ENCODE assay signal across 8 mouse cellular contexts in genomic region chr4:88696237-88696884, GRCm38 (mm10). TPM values are rescaled to one million over a fixed set of nuclear protein-coding genes. Genes with fewer than 3 reads are reported as not detected.
DNase-seq lines count a peak whose midpoint lies in the region; ATAC-seq and TF ChIP-seq lines count a peak whose summit lies in the region.

No protein-coding gene starts in this region.

- peak; percentile 90 for ATAC-seq in common myeloid progenitor, adult 5-6 weeks (replicated peaks; ENCODE audit: low read depth, poor library complexity, severe bottlenecking)
- ATAC-seq in inflammation-experienced regulatory T-cells, adult 6 months = peak; percentile 71

- no peaks in the 10 kb centered on the region for H3K9me3 ChIP-seq in midbrain, embryonic 10.5 days (replicated peaks)

- TF ChIP-seq CTCF in left cerebral cortex, adult 2 months (IDR thresholded peaks at IDR 0.05) = peak; percentile 99

- no peak overlapping the region for H3K4me3 ChIP-seq in left cerebral cortex, adult 2 months
- no peak overlapping the region for H3K4me3 ChIP-seq in midbrain, embryonic 10.5 days

- no peak overlapping the region for H3K27ac ChIP-seq in left cerebral cortex, adult 2 months
- H3K27ac ChIP-seq in midbrain, embryonic 10.5 days (replicated peaks) = no peak overlapping the region

- H3K4me1 ChIP-seq in midbrain, embryonic 10.5 days = no peaks in the 10 kb centered on the region

- intact Hi-C loops in gastrocnemius, postnatal 14 days (cut with DNase I; ENCODE audit: low total_unique reads) = loop anchor here (5.0 kb wide), 1 partner anchor 46 kb away; no protein-coding TSS in a partner anchor
- intact Hi-C loops in left cerebral cortex, adult 2 months (cut with DNase I) = loop anchor here (2.0 kb wide), 1 partner anchor 30 kb away; no protein-coding TSS in a partner anchor

- DNase-seq in adrenal gland, adult (ENCODE audit: inconsistent age in 2 of 2, low spot score in 1 of 2) = peak; percentile 72 to 92
- DNase-seq in gastrocnemius, postnatal 14 days = peak; percentile 66
- DNase-seq in left cerebral cortex, adult 2 months (ENCODE audit: extremely low spot score in 1 of 2, low spot score in 2 of 2) = peak; percentile 62 to 75
- peak; percentile 78 for DNase-seq in midbrain, embryonic 10.5 days (ENCODE audit: low spot score)
- DNase-seq in right cerebral cortex, postnatal 25 days = peak; percentile 63
- DNase-seq in urinary bladder, postnatal 25 days (ENCODE audit: low spot score) = peak; percentile 77

- no peaks in the 10 kb centered on the region for H3K27me3 ChIP-seq in midbrain, embryonic 10.5 days (ENCODE audit: low read depth, poor library complexity, severe bottlenecking)

- H3K36me3 ChIP-seq in midbrain, embryonic 10.5 days = no peaks in the 10 kb centered on the region

- WGBS in midbrain, embryonic 10.5 days = 27% methylated on average over 3 of the region's 3 CpGs

RNA-seq across cellular contexts. Expression of gene Ifnab, which starts 5.2 kb away (rescaled TPM):
- not detected in 2 replicates for total RNA-seq in common myeloid progenitor, adult 5-6 weeks (2017)
- not detected for total RNA-seq in gastrocnemius, postnatal 14 days (2021)
- not detected for polyA plus RNA-seq in inflammation-experienced regulatory T-cells, adult 6 months (2017; shearing (Covaris generic))
- total RNA-seq in left cerebral cortex, adult 2 months (2021) = not detected
- polyA plus RNA-seq in midbrain, embryonic 10.5 days (2016; fragmentation: Nextera tagmentation; extraction: Ambion mirVana) = not detected in 2 replicates

RNA-seq across cellular contexts. Expression of gene Ifna2, which starts 12.6 kb away (rescaled TPM):
- not detected in 2 replicates for total RNA-seq in common myeloid progenitor, adult 5-6 weeks (2017)
- not detected for total RNA-seq in gastrocnemius, postnatal 14 days (2021)
- not detected for polyA plus RNA-seq in inflammation-experienced regulatory T-cells, adult 6 months (2017; shearing (Covaris generic))
- not detected for total RNA-seq in left cerebral cortex, adult 2 months (2021)
- polyA plus RNA-seq in midbrain, embryonic 10.5 days (2016; fragmentation: Nextera tagmentation; extraction: Ambion mirVana) = not detected in 2 replicates

RNA-seq across cellular contexts. Expression of gene Ifna16, which starts 19.6 kb away (rescaled TPM):
- not detected in 2 replicates for total RNA-seq in common myeloid progenitor, adult 5-6 weeks (2017)
- total RNA-seq in gastrocnemius, postnatal 14 days (2021) = not detected
- not detected for polyA plus RNA-seq in inflammation-experienced regulatory T-cells, adult 6 months (2017; shearing (Covaris generic))
- not detected for total RNA-seq in left cerebral cortex, adult 2 months (2021)
- polyA plus RNA-seq in midbrain, embryonic 10.5 days (2016; fragmentation: Nextera tagmentation; extraction: Ambion mirVana) = not detected in 2 replicates

RNA-seq across cellular contexts. Expression of gene Gm26566, which starts 25.2 kb away (rescaled TPM):
- 2.9 TPM in 1 of 2 replicates, not detected in the other for total RNA-seq in common myeloid progenitor, adult 5-6 weeks (2017)
- total RNA-seq in gastrocnemius, postnatal 14 days (2021) = under 1 TPM in 1 of 2 experiments, not detected in 1; 0.41 TPM
- not detected for polyA plus RNA-seq in inflammation-experienced regulatory T-cells, adult 6 months (2017; shearing (Covaris generic))
- 1 to 10 TPM in 1 of 2 experiments, under 1 TPM in 1; 0.79 to 1.1 TPM for total RNA-seq in left cerebral cortex, adult 2 months (2021)
- polyA plus RNA-seq in midbrain, embryonic 10.5 days (2016; fragmentation: Nextera tagmentation; extraction: Ambion mirVana) = 0.80 and 1.1 TPM in 2 replicates

RNA-seq across cellular contexts. Expression of gene Klhl9, which starts 25.9 kb away (rescaled TPM):
- total RNA-seq in common myeloid progenitor, adult 5-6 weeks (2017) = 91.1 and 99.9 TPM in 2 replicates
- total RNA-seq in gastrocnemius, postnatal 14 days (2021) = 10 to 100 TPM; 51.0 to 57.1 TPM
- 10 to 100 TPM; 34.2 to 37.3 (median 35.5) TPM for polyA plus RNA-seq in inflammation-experienced regulatory T-cells, adult 6 months (2017; shearing (Covaris generic))
- 10 to 100 TPM; 96.7 to 97.8 TPM for total RNA-seq in left cerebral cortex, adult 2 months (2021)
- polyA plus RNA-seq in midbrain, embryonic 10.5 days (2016; fragmentation: Nextera tagmentation; extraction: Ambion mirVana) = 95.6 and 111 TPM in 2 replicates
